Mouse (Mus musculus): Measurements from ENCODE around the gene Adpgk. TPM values are rescaled to one million over a fixed set of nuclear protein-coding genes. Genes with fewer than 3 reads are reported as not detected.

The Adpgk gene
- polyA plus RNA-seq, 1 experiment: not detected

DNA sequence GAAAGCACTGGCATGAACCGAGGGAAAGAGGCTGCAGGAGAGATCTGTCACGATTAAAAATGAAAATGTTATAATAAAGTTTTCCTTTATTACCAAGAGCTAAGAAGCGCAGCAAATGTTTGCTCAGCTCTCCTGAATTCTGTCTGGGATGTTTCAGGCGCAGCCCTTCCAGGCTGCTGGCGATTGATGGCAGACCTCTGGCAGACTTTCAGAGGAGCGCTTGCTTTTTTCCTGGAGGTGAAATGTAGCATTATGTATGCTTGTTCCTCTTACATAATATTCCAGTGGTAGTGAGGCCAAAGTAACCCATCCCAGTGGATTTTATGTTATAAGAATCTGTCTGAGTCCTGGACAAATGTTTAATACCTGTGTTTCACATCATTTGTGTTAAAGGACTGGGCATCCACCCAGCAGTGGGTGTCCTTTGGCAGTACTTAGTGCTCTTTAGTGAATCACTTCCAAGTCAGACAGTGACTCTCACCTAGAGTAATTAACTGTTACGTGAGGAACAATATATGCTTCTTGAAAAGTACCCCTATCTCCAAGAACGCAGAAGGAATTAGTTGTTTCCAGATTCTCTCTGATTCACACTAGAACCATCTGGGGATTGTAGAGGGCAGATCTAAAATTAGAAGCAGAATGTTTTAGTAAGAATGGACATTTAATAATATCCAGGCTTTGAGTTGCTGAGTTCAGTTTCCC lies 19.4 kb downstream of the Adpgk start:
- Histone ChIP-seq H3K27ac (ENCODE audit: insufficient read depth, low read depth, low read length) (no peak overlapping the region), H3K4me1 (ENCODE audit: control insufficient read depth, insufficient read depth, low read length) (0 out of 2 replicates have a peak, but pooled peaks cover 8% of the 10 kb centered on the region), H3K4me3 (ENCODE audit: insufficient read depth, low read depth, low read length) (no peak overlapping the region)
- WGBS: 69% methylated on average over 8 of the region's 8 CpGs
- TF ChIP-seq CTCF (IDR thresholded peaks at IDR 0.05; ENCODE audit: insufficient read depth, low read depth, low read length) (no peak), POLR2A (IDR thresholded peaks at IDR 0.05; ENCODE audit: insufficient read depth, low read depth, low read length) (no peak)

DNA sequence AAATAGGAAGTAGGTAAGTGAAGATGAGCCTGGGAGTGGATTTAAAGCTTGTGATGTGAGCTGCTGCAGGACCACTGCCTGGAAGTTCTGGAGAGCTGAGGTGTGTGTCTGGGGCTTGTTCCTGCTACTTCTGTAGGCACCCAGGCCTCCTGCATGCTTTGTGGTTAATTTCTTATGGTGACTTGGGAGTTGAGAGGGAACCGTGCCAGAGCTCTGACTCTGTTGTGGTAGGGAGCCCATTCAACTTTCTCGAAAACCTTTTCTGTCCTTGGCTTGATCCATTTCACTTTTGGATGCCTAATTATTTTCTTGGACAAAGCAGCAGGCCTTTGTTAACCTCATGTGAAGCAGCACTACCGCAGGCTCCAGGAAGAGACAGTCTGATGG lies 19.9 kb downstream of the Adpgk start:
- Histone ChIP-seq H3K4me1 (ENCODE audit: control insufficient read depth, insufficient read depth, low read length) (0 out of 2 replicates have a peak, but pooled peaks cover 8% of the 10 kb centered on the region), H3K27ac (ENCODE audit: insufficient read depth, low read depth, low read length) (no peak overlapping the region), H3K4me3 (ENCODE audit: insufficient read depth, low read depth, low read length) (no peak overlapping the region)
- no peak for TF ChIP-seq POLR2A (IDR thresholded peaks at IDR 0.05; ENCODE audit: insufficient read depth, low read depth, low read length)
- TF ChIP-seq CTCF (IDR thresholded peaks at IDR 0.05; ENCODE audit: insufficient read depth, low read depth, low read length): no peak
- WGBS: 34% methylated on average over 3 of the region's 3 CpGs

DNA sequence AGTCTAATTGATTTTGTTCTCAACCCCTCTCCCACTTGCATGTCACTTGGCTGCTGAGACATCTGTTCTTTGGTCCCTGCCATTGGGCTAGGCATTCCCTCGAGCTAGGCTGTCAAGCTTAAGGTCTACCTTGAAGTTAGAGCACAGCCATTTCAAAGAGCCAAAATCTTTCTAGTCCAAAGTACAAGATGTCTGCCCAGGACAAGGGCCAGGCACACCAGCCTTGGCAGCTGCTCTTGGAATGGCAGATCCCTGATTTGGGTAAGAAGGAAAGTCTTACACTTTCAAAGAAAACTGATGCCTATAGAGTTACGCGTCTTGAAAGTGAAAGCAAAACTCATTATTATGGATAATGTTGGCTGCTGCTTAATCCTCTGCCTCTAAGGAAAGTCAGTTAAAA lies 24.8 kb downstream of the Adpgk start:
- Histone ChIP-seq H3K4me3 (ENCODE audit: insufficient read depth, low read depth, low read length) (no peak overlapping the region), H3K4me1 (ENCODE audit: control insufficient read depth, insufficient read depth, low read length) (0 out of 2 replicates have a peak, but pooled peaks cover 7% of the 10 kb centered on the region), H3K27ac (ENCODE audit: insufficient read depth, low read depth, low read length) (no peak overlapping the region)
- 88% methylated on average over 3 of the region's 3 CpGs for WGBS
- TF ChIP-seq POLR2A (IDR thresholded peaks at IDR 0.05; ENCODE audit: insufficient read depth, low read depth, low read length) (no peak), CTCF (IDR thresholded peaks at IDR 0.05; ENCODE audit: insufficient read depth, low read depth, low read length) (no peak)

DNA sequence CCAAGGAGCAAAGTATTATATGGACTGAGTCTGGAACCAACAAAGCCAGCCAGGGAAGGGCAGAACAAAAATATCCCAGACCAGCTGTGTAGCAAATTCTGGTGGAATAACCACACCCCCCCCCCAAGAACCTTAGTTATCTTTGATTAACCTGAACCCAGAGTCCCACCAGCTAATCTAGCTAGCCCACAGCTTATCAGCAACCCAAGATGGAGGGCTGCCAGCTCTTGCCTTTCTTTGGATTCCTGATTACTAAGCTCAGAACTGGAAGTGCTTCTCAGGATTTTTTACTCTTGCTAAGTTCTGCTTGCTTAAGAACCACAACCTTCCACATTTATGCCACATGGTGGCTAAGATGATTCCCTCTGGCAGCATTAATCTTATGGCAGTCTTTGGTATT lies 33.0 kb downstream of the Adpgk start:
- Histone ChIP-seq H3K4me3 (ENCODE audit: insufficient read depth, low read depth, low read length) (no peak overlapping the region), H3K4me1 (ENCODE audit: control insufficient read depth, insufficient read depth, low read length) (no peaks in the 10 kb centered on the region), H3K27ac (ENCODE audit: insufficient read depth, low read depth, low read length) (no peak overlapping the region)
- TF ChIP-seq POLR2A (IDR thresholded peaks at IDR 0.05; ENCODE audit: insufficient read depth, low read depth, low read length): no peak
- TF ChIP-seq CTCF (IDR thresholded peaks at IDR 0.05; ENCODE audit: insufficient read depth, low read depth, low read length): no peak

DNA sequence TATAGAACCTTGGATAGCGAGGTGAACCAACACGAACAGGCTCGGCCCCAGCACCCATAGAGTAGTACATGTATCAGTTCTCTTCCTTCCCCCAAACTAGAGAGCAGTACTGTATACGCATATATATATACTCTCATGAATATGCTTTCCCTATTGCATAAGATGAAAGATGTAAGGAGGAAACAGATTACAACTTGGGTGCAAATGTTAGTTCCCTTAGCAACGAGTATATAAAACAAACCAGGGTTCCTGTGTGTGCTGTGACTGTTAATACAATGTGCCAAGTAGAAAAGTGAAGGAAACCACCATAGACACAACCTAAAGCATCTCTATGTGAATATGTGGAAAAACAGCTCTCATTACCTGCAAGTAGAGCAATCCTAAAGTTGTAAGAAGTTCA lies 38.7 kb downstream of the Adpgk start:
- Histone ChIP-seq H3K4me3 (ENCODE audit: insufficient read depth, low read depth, low read length) (no peak overlapping the region), H3K4me1 (ENCODE audit: control insufficient read depth, insufficient read depth, low read length) (peaks cover 2% of the 10 kb centered on the region; the same call in 1 of the 2 replicates), H3K27ac (ENCODE audit: insufficient read depth, low read depth, low read length) (no peak overlapping the region)
- WGBS: 93% methylated on average over 5 of the region's 5 CpGs
- TF ChIP-seq CTCF (IDR thresholded peaks at IDR 0.05; ENCODE audit: insufficient read depth, low read depth, low read length): no peak
- no peak for TF ChIP-seq POLR2A (IDR thresholded peaks at IDR 0.05; ENCODE audit: insufficient read depth, low read depth, low read length)

DNA sequence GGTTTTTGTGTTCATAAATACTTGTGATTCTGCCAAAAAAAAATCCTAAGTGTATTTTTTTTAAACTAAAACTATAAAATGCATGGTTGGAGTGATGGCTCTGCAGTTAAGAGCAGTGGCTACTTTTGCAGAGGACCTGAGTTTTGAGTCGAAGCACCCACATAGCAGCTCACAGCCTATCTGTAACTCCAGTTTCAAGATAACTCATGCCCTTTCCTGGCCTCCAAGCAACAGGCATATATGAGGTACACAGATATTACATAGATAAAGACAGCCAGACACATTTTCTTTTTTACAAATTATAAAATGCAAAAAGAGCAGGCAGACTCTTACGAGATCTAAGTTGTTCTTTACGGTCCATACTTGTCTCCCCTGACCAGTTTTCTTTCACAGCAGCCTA lies 45.2 kb downstream of the Adpgk start:
- peaks cover 4% of the 10 kb centered on the region; the same call in 1 of the 2 replicates for H3K4me1 ChIP-seq (ENCODE audit: control insufficient read depth, insufficient read depth, low read length)
- H3K4me3 ChIP-seq (ENCODE audit: insufficient read depth, low read depth, low read length): no peak overlapping the region
- 94% methylated on average over 3 of the region's 3 CpGs for WGBS
- TF ChIP-seq CTCF (IDR thresholded peaks at IDR 0.05; ENCODE audit: insufficient read depth, low read depth, low read length): no peak
- no peak for TF ChIP-seq POLR2A (IDR thresholded peaks at IDR 0.05; ENCODE audit: insufficient read depth, low read depth, low read length)
- no peak overlapping the region for H3K27ac ChIP-seq (ENCODE audit: insufficient read depth, low read depth, low read length)

DNA sequence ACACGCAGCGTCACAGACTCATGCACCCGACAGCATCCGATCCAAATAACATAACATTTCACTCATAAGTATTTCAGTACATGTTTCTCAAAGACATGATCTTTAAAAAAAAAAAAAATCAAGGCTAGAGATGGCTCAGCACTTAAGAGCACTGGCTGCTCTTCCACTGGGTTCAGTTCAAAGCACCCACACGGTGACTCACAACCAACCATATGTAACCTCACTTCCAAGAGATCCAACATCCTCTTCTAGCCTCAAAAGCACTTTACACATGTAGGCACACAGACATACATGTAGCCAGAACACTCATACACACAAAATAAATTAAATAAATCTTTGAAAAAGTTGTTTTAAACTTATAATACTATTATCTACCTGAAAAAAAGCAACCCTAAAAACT lies 46.5 kb downstream of the Adpgk start:
- WGBS: 86% methylated on average over 5 of the region's 5 CpGs
- Histone ChIP-seq H3K4me3 (ENCODE audit: insufficient read depth, low read depth, low read length) (no peak overlapping the region), H3K4me1 (ENCODE audit: control insufficient read depth, insufficient read depth, low read length) (peaks cover 4% of the 10 kb centered on the region; the same call in 1 of the 2 replicates), H3K27ac (ENCODE audit: insufficient read depth, low read depth, low read length) (no peak overlapping the region)
- TF ChIP-seq POLR2A (IDR thresholded peaks at IDR 0.05; ENCODE audit: insufficient read depth, low read depth, low read length): no peak
- no peak for TF ChIP-seq CTCF (IDR thresholded peaks at IDR 0.05; ENCODE audit: insufficient read depth, low read depth, low read length)

DNA sequence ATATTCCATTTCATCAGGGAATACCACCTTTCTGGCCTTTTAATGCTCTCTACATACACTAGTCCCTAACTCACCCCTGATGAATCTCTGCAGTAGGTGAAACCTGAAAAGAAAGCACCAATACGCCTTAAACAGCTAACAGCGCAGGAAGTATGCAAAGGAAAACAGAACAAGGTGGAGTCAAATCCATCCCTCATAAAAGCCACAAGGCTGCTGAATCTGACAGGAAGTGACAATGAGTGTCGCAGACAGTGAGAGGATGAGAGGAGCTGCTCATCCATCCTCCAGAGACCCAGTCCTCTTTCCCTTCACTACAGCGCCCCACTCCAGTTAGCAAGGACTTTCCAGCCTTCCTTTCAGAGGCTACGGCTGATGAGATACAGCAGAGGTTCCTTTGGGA lies 47.1 kb downstream of the Adpgk start:
- H3K4me1 ChIP-seq (ENCODE audit: control insufficient read depth, insufficient read depth, low read length): peaks cover 4% of the 10 kb centered on the region; the same call in 1 of the 2 replicates
- TF ChIP-seq CTCF (IDR thresholded peaks at IDR 0.05; ENCODE audit: insufficient read depth, low read depth, low read length): no peak
- no peak for TF ChIP-seq POLR2A (IDR thresholded peaks at IDR 0.05; ENCODE audit: insufficient read depth, low read depth, low read length)
- WGBS: 90% methylated on average over 5 of the region's 5 CpGs
- no peak overlapping the region for H3K4me3 ChIP-seq (ENCODE audit: insufficient read depth, low read depth, low read length)
- H3K27ac ChIP-seq (ENCODE audit: insufficient read depth, low read depth, low read length): no peak overlapping the region

DNA sequence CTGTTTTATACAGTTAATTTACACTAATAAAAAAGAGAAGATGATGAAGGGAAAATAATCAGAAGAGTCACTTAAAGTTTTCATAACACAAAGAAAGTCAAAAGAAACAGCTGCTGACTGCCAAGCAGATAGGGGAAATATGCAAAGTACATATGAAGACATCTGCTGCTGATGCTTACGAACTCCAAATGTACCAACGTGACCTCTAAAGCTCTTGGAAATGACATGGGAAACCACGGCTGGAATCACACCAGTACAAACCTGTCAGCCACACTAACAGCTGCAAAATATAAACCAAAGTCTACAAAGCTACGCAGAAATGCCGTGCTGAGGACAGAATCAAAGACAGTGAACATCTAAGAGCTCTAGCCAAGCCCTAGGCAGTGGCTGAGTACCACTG lies 47.7 kb downstream of the Adpgk start:
- no peak overlapping the region for H3K27ac ChIP-seq (ENCODE audit: insufficient read depth, low read depth, low read length)

More for the DNA sequence above, 47.7 kb downstream of the Adpgk start:
- TF ChIP-seq CTCF (IDR thresholded peaks at IDR 0.05; ENCODE audit: insufficient read depth, low read depth, low read length) (no peak), POLR2A (IDR thresholded peaks at IDR 0.05; ENCODE audit: insufficient read depth, low read depth, low read length) (no peak)
- Histone ChIP-seq H3K4me1 (ENCODE audit: control insufficient read depth, insufficient read depth, low read length) (peaks cover 4% of the 10 kb centered on the region; the same call in 1 of the 2 replicates), H3K4me3 (ENCODE audit: insufficient read depth, low read depth, low read length) (no peak overlapping the region)
- WGBS: 86% methylated on average over 5 of the region's 5 CpGs
